Mouse (Mus musculus) layer of hippocampus, adult 8-10 months (tissue): ENCODE measurements around the gene Dstn. TPM values are rescaled to one million over a fixed set of nuclear protein-coding genes. Genes with fewer than 3 reads are reported as not detected.

Experiments used
- total RNA-seq, 4 experiments: library from RNA; stranded (reverse); gene quantifications; 2 replicates each; pipeline ENCODE4 v1.2.4; 2022

Dstn gene
- total RNA-seq, 4 experiments from 2014 or later = 176 to 193 (median 185) TPM

Other genes with a start within 250 kb of the Dstn start
- gene Bfsp1, start 52.1 kb upstream of the Dstn start, total RNA-seq = 1 to 10 TPM; 1.2 to 3.0 (median 1.9) TPM
- gene Rrbp1, start 95.9 kb downstream of the Dstn start, total RNA-seq = 10 to 100 TPM; 46.6 to 98.4 (median 68.6) TPM
- not detected for gene Banf2, start 117.7 kb downstream of the Dstn start, total RNA-seq